Mouse (Mus musculus) adrenal gland, postnatal 36 days (tissue): ENCODE results near the gene Gngt2. TPM values are rescaled to one million over a fixed set of nuclear protein-coding genes. Genes with fewer than 3 reads are reported as not detected.

ENCODE experiments used
- DNase-seq, 2 experiments: peaks; one replicate each; pipeline ENCODE4 v3.0.0; 2021; ENCODE audit warnings: mixed read lengths in 1 of 2
- total RNA-seq, 2 experiments: library from RNA; stranded (reverse); gene quantifications; 2 replicates each; pipeline ENCODE4 v1.2.3; 2021

Gngt2 gene
- total RNA-seq, 2 experiments from 2014 or later = 14.3 to 30.9 TPM

- DNase-seq = no peak
These were observed 10.5 kb upstream of the Gngt2 start for GRCm38 (mm10) chr11:95826317-95827167.

DNA sequence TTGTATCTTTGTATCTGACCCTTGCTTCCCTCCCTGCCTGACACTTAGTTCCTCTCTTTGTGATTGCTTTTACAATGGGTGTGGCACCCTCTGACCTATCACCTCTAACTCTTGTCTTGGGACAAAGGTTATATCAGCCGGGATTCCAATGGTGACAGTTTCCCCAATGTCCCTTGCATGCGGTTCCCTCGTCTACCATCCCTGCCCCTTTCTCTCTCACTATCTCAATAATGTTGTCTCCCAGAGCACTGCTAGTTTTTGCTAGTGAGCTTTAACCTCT, 9.9 kb upstream of the Gngt2 start:
- DNase-seq = no peak

DNA sequence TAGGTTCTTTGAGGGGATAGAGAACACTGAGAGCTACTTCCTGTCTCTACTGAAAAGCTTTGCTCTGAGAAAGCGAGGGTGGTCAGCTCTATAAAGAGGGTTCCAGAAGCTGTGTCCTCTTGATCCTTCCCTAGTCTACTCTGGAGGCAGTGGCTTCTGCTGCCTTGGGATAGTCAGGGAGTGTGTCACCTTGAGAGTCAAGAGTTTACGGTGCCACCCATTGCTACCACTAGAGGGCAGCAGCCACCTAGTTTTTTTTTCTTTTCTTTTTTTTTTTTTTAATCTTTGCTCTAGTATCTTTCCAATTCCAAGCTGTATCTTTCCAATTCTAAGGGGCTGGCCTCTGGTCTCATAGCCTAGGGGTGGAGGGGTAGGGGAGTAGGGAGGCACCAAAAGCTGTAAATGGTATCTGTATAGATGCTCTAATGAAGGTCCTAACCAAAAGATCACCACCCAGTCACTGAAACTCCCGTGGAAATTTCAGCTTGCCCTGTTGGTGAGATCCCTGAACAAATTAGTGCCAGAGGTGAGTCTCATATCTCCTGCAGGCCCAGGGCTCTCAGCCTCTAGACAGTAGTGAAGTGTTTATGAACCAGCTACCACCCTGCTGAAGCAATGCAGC, 9.4 kb upstream of the Gngt2 start:
- peak; percentile 74 to 81 for DNase-seq

DNA sequence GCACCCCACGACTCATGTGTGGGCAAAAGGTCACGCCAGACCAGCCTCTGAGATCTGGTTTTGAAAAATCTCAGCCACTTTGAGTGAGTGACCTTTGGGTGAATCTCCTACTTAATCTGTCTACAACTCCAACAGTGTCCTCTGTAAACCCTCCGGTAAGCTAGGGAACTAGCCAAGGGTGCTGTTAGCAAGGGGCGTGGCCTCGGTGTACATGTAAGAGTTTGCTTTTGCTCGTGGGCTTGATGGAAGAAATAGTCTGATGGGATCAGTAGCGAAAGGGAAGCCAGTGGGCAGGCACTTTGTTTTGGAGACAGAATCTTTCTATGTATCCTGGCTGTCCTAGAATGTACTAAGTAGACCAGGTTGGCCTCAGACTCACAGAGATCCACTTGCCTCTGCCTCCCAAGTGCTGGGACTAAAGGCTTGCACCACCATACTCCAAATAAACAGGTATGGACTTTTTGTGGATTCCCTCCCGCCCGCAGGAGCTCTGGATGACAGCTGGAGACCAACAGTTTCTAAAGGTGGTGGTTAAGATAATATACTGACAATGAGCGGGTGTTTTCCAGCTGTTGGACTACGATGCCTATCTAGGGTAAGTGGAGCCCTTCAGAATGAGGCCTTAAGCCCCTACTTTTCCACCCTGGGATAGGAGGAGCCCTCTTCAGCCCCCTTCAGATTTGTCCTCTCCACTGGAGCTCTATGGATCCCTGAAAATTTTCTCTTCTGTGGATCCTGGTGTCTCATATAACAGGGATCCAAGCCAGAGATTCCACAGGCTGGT, 8.6 kb upstream of the Gngt2 start:
- no peak for DNase-seq

GRCm38 (mm10) chr11:95829526-95830050, 7.4 kb upstream of the Gngt2 start:
- no peak for DNase-seq

- DNase-seq = no peak
These were observed 6.4 kb upstream of the Gngt2 start for GRCm38 (mm10) chr11:95830411-95831275.

GRCm38 (mm10) chr11:95831276-95831619, 5.8 kb upstream of the Gngt2 start:
- no peak for DNase-seq

GRCm38 (mm10) chr11:95831641-95832040, 5.4 kb upstream of the Gngt2 start:
- no peak for DNase-seq

DNA sequence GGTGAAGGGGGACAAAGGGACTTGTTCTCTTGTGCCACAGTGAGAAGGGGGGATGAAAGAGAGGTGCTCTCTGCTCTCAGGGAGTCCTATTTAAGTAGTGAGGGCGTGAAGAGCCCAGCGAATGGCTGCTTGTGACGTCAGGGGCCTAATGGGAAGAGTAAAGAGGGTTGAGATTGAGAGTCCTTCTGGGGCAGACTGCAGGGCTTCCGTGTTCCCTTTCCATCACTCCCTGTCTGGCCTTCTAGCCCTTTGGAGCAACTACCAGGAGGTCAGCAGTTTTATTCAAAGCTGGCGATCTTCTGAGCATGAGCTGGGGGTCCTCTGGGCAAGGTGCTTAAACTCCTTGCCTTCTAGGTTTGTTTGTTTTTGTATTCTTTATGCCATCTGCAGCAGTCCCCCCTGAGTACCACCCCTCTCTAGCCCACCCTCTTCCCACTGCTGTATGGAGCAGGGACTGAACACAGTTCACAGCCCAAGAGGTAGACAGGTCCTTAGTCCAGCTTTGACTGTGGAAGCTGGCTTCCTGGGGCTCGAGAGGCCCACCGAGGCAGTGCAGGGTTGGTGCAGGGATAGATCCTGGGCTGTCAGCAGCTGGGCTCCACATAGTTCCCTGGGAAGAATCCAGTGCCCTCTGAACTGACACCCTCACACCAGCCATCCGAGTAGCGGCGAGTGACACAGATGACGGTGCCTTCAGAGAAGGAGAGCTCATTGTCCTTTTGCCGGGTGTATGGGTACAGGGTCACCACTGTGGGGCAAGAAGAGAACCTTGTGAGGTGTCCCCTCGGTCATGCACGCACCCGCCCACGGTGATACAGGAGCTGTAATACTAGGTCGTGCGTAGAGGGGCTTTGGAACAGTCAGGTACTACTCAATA, 4.6 kb upstream of the Gngt2 start:
- no peak for DNase-seq

DNA sequence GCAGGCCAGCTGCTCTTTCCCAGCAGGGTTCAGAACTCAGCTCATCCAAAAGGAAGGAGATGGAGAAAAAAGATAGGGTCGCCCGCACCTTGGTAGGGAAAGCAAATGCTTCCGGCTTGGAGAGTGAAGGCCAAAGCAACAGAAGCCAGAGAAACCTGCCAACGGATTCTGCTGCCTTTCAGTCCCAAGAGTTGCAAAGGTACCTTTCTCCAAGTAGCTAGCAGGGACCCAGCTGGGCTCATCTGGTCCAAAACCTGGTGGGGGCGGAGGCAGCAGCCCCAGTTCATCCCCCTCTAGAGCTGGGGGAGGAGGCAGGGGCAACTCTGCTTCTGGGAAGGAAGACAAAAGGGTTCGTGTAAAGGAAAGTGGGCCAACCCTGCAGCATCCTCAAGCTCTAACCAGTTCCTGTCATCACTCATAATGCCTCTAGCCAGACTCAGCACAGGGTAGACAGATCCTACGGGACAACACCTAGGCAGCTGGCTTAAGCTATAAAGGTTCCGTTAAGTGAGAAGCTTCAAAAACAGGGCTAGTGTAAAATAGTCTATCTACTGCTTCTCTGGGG, 3.9 kb upstream of the Gngt2 start:
- DNase-seq = no peak

GRCm38 (mm10) chr11:95833631-95834142, 3.3 kb upstream of the Gngt2 start:
- no peak for DNase-seq

DNA sequence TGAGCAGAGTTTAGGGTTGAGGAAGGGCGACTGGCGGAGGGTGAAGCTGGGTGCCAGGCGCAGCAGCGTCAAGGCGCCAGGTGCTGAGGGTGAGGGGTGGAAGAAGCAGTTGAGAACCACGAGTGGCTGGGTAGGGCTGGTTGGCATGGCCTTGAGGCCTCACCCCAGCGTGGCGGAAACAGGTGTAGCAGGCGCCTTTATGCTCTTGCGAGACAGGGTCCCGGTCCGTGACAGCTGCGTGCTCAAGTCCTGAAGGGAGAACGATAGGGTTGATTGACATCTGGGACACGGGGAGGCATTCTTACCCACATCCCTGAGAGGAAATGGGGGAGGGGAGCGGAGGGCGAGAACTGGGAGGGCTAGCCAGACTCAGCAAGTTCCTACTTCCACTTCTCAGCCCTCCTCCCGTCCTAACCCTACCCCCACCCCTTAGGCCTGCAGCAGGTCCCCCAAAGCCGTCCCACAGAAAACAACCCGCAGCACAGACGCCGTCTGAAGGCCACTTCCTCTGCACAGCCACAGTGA, 2.8 kb upstream of the Gngt2 start:
- DNase-seq = peak in 1 of 2 experiments; percentile 60

GRCm38 (mm10) chr11:95834742-95835710, 2.0 kb upstream of the Gngt2 start:
- DNase-seq = no peak

- DNase-seq = no peak
These were observed 1.2 kb upstream of the Gngt2 start for GRCm38 (mm10) chr11:95835832-95836231.

GRCm38 (mm10) chr11:95836433-95836832, 583 bp upstream of the Gngt2 start:
- no peak for DNase-seq

- no peak for DNase-seq
These were observed 1.6 kb downstream of the Gngt2 start for GRCm38 (mm10) chr11:95838598-95838997.

DNA sequence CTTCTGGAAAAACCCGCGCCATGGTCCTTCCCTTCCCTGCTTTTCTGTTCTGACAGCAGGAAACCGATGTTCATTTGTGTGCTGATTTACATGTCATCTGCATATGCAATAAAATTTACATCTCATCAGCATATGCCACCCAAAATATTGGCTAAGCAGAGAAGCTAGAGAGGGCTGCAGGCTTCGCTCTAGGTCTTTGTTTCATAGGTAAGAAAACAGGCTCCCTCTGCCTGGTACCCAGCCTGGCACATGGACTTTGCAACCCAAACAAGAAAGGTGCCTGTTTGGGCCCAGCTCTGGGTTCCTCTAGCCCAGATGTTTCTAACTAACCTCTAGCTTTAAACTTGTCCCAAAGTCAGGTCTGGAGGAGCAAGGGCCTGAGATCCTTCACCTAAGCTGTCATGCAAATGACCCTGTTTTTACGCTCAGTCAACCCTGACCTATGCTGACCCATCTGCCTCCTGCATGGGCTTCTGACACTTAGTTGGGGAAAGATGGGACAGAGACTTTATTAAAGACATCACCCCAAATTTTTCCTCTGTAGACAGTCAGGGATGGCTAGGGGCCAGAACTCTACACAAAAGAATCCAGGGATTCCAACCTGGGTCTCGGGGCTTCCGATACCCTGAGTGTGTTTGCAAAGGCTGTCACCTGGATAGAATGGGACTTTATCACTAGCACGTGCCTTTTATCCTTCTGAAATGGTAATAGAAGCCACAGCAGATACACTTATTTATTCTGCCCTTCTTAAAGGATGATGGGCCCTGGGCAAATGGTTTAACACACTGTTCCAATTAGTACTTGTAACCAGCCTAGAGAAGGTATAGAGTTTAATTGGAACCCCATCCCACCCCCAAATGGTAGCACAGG, 2.2 kb downstream of the Gngt2 start:
- DNase-seq = no peak
